Mouse (Mus musculus): Measurements from ENCODE around the gene Gm10337. TPM values are rescaled to one million over a fixed set of nuclear protein-coding genes. Genes with fewer than 3 reads are reported as not detected.
A peak's percentile ranks its signal among the peaks of the same experiment; 100 is the strongest.

Gene Gm10337
- total and polyA plus RNA-seq, 3 experiments = not detected

DNA sequence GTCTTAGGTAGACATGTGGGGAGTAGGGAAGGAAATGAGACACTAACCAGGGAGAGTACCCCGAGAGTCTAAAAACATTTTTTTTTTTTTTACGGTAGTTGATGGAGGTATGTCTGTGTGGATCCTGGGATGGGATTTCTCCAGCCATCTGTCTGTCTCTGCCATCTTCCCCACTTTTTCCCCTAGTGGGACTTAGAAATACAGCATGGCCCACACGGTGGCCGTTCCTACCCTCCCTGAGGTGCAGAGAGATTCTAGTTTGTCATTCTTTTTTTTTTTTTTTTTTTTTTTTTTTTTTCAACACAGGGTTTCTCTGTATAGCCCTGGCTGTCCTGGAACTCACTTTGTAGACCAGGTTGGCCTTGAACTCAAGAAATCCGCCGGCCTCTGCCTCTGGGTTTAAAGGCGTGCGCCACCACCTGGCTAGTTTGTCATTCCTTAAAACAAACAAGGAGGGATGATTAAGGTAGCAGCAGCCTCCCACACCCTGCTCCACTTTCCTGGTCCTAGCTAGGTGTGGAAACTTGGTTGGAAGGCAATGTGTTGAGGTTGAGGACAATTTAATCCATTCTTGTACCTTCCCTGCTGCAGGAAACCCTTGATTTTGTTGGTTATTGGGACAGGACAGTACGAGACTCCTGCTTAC is 42.0 kb upstream of the Gm10337 start:
- Histone ChIP-seq H3K4me1 (ENCODE audit: control insufficient read depth in 1 of 2, insufficient read depth in 2 of 2) (peaks cover 0 to 30% of the 10 kb centered on the region in 2 experiments; a peak in 3 of 4 replicates), H3K27me3 (replicated peaks) (no peaks in the 10 kb centered on the region), H3K9ac (ENCODE audit: insufficient read depth, low read depth) (peak overlapping the region; percentile 20; the same call in 1 of the 2 replicates), H3K9me3 (replicated peaks; ENCODE audit: low read length) (no peaks in the 10 kb centered on the region), H3K27ac (ENCODE audit: insufficient read depth, low read depth) (0 out of 2 replicates have a peak overlapping the region, but pooled peaks have one; percentile 3), H3K79me2 (replicated peaks; ENCODE audit: control insufficient read depth, extremely low read depth, insufficient read depth, poor library complexity, severe bottlenecking) (peaks cover 28% of the 10 kb centered on the region), H3K4me3 (replicated peaks in 1 of 3; ENCODE audit: low read depth in 2 of 3, low read length in 2 of 3, poor library complexity in 1 of 3) (peak overlapping the region; percentile 64 to 85 (median 83)), H3K4me2 (ENCODE audit: insufficient read depth, low read depth, poor library complexity, severe bottlenecking) (peak overlapping the region; percentile 90; the same call in 1 of the 2 replicates), H3K36me3 (replicated peaks in 1 of 2; ENCODE audit: control insufficient read depth in 1 of 2, insufficient read depth in 1 of 2, low read length in 1 of 2) (peaks cover 17 to 42% of the 10 kb centered on the region in 2 experiments)
- TF ChIP-seq KAT2A (IDR thresholded peaks at IDR 0.05; ENCODE audit: insufficient replicate concordance, low read length) (no peak), ZNF384 (IDR thresholded peaks at IDR 0.05; ENCODE audit: low read depth, low read length) (peak; percentile 83)
- in situ Hi-C loops (cut with MboI; ENCODE audit: low pct_ligation_motif_present, low pct_unique_long_range_greater_than_20kb, low sequenced_read_pairs) (no loop called here), dilution Hi-C loops (cut with MboI; ENCODE audit: extremely low pct_ligation_motif_present, extremely low pct_unique_long_range_greater_than_20kb, low sequenced_read_pairs) (no loop called here)
- no peak for DNase-seq (ENCODE audit: extremely low read depth)

DNA sequence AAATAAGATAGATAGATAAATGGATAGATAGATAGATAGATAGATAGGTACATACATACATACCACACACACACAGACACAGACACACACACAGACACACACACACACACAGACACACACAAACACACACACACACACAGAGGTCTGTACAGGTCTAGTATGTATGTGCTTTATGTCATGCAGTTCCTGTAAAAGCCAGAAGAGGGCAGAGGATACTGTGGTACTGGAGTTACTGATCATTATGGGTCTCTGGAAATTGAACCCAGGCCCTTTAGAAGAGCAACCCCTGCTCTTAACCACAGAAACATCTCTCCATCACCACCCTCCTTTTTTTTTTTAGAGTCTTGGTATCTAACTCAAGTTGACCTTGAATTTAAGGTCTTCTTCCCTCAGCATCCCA is 39.9 kb upstream of the Gm10337 start:
- Histone ChIP-seq H3K4me3 (replicated peaks in 1 of 3; ENCODE audit: low read depth in 2 of 3, low read length in 2 of 3, poor library complexity in 1 of 3) (no peak overlapping the region), H3K27ac (ENCODE audit: insufficient read depth, low read depth) (no peak overlapping the region), H3K9me3 (replicated peaks; ENCODE audit: low read length) (peaks cover 3% of the 10 kb centered on the region), H3K4me2 (ENCODE audit: insufficient read depth, low read depth, poor library complexity, severe bottlenecking) (no peak overlapping the region), H3K9ac (ENCODE audit: insufficient read depth, low read depth) (no peak overlapping the region), H3K36me3 (replicated peaks in 1 of 2; ENCODE audit: control insufficient read depth in 1 of 2, insufficient read depth in 1 of 2, low read length in 1 of 2) (peaks cover 17 to 57% of the 10 kb centered on the region in 2 experiments), H3K27me3 (replicated peaks) (no peaks in the 10 kb centered on the region), H3K4me1 (ENCODE audit: control insufficient read depth in 1 of 2, insufficient read depth in 2 of 2) (peaks cover 0 to 21% of the 10 kb centered on the region in 2 experiments; a peak in 3 of 4 replicates), H3K79me2 (replicated peaks; ENCODE audit: control insufficient read depth, extremely low read depth, insufficient read depth, poor library complexity, severe bottlenecking) (peaks cover 28% of the 10 kb centered on the region)
- in situ Hi-C loops (cut with MboI; ENCODE audit: low pct_ligation_motif_present, low pct_unique_long_range_greater_than_20kb, low sequenced_read_pairs) = no loop called here
- dilution Hi-C loops (cut with MboI; ENCODE audit: extremely low pct_ligation_motif_present, extremely low pct_unique_long_range_greater_than_20kb, low sequenced_read_pairs) = no loop called here
- TF ChIP-seq UBTF (IDR thresholded peaks at IDR 0.05; ENCODE audit: low read depth, low read length) (no peak), RAD21 (IDR thresholded peaks at IDR 0.05; ENCODE audit: low read depth, low read length) (peak; percentile 49), SMC3 (IDR thresholded peaks at IDR 0.05; ENCODE audit: low read depth, low read length) (peak; percentile 46), CTCF (conservative IDR thresholded peaks at IDR 0.05 in 1 of 2, IDR thresholded peaks at IDR 0.05 in 1 of 2; ENCODE audit: low read depth in 2 of 2, low read length in 2 of 2) (peak; percentile 29 to 60; a peak in 3 of 4 replicates), KAT2A (IDR thresholded peaks at IDR 0.05; ENCODE audit: insufficient replicate concordance, low read length) (no peak), IRF4 (IDR thresholded peaks at IDR 0.05; ENCODE audit: low read depth, low read length) (no peak), ELF1 (IDR thresholded peaks at IDR 0.05; ENCODE audit: low read depth, low read length) (no peak), PAX5 (IDR thresholded peaks at IDR 0.05; ENCODE audit: low read length) (no peak), NRF1 (IDR thresholded peaks at IDR 0.05; ENCODE audit: low read depth, low read length) (no peak)
- peak; percentile 65 for DNase-seq (ENCODE audit: extremely low read depth)

DNA sequence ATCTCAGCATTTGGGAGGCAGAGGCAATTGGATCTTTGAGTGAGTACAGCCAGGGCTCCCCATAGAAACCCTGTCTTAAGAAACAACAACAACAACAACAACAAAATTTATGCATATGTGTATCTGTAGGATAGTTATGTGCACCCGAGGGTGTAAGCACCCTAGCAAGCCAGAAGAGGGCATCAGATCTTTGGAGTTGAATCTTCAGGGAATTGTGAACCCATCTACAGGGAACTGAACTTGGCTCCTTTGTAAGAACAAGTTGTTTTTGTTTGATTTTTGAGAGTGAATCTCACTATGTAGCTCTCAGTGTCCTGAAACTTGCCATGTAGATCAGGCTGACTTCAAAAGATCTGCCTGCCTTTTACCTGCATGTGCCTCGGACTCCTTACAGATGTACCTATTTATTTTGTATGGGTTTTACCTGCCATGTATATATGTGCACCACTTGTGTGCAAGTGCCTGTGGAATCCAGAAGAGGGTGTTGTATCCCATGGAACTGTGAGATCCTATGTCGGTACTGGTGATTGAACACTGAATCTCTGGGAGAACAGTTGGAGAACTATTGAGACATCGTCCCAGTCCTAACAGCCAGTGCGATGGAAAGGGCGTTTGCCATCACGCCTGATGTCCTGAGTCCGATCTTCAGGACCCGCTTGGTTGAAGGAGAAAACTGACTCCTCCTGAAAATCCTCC is 34.7 kb upstream of the Gm10337 start:
- H3K4me2 ChIP-seq (ENCODE audit: insufficient read depth, low read depth, poor library complexity, severe bottlenecking) = no peak overlapping the region
- H3K79me2 ChIP-seq (replicated peaks; ENCODE audit: control insufficient read depth, extremely low read depth, insufficient read depth, poor library complexity, severe bottlenecking) = peaks cover 32% of the 10 kb centered on the region
- dilution Hi-C loops (cut with MboI; ENCODE audit: extremely low pct_ligation_motif_present, extremely low pct_unique_long_range_greater_than_20kb, low sequenced_read_pairs) = no loop called here
- no peaks in the 10 kb centered on the region for H3K27me3 ChIP-seq (replicated peaks)
- H3K4me3 ChIP-seq (replicated peaks in 1 of 3; ENCODE audit: low read depth in 2 of 3, low read length in 2 of 3, poor library complexity in 1 of 3) = no peak overlapping the region
- H3K27ac ChIP-seq (ENCODE audit: insufficient read depth, low read depth) = no peak overlapping the region
- H3K4me1 ChIP-seq (ENCODE audit: control insufficient read depth in 1 of 2, insufficient read depth in 2 of 2) = peaks cover 3 to 22% of the 10 kb centered on the region in 2 experiments
- peaks cover 9 to 58% of the 10 kb centered on the region in 2 experiments for H3K36me3 ChIP-seq (replicated peaks in 1 of 2; ENCODE audit: control insufficient read depth in 1 of 2, insufficient read depth in 1 of 2, low read length in 1 of 2)
- DNase-seq (ENCODE audit: extremely low read depth) = no peak
- H3K9me3 ChIP-seq (replicated peaks; ENCODE audit: low read length) = peaks cover 5% of the 10 kb centered on the region
- H3K9ac ChIP-seq (ENCODE audit: insufficient read depth, low read depth) = no peak overlapping the region
- no peak for TF ChIP-seq USF1 (IDR thresholded peaks at IDR 0.05; ENCODE audit: low read depth, low read length)
- TF ChIP-seq POLR2AphosphoS2 (IDR thresholded peaks at IDR 0.05; ENCODE audit: low read depth, low read length) = no peak
- no peak for TF ChIP-seq E2F4 (IDR thresholded peaks at IDR 0.05; ENCODE audit: insufficient replicate concordance, low read depth, low read length)
- TF ChIP-seq CHD1 (IDR thresholded peaks at IDR 0.05; ENCODE audit: low read depth, low read length) = no peak
- no peak for TF ChIP-seq RCOR1 (conservative IDR thresholded peaks at IDR 0.05; ENCODE audit: low read depth, low read length)
- TF ChIP-seq ZNF384 (IDR thresholded peaks at IDR 0.05; ENCODE audit: low read depth, low read length) = no peak
- no peak for TF ChIP-seq ZC3H11A (IDR thresholded peaks at IDR 0.05; ENCODE audit: low read depth, low read length)
- no peak for TF ChIP-seq CTCF (conservative IDR thresholded peaks at IDR 0.05 in 1 of 2, IDR thresholded peaks at IDR 0.05 in 1 of 2; ENCODE audit: low read depth in 2 of 2, low read length in 2 of 2)
- no peak for TF ChIP-seq PAX5 (IDR thresholded peaks at IDR 0.05; ENCODE audit: low read length)
- TF ChIP-seq GABPA (IDR thresholded peaks at IDR 0.05; ENCODE audit: insufficient replicate concordance, low read depth, low read length) = no peak
- TF ChIP-seq KAT2A (IDR thresholded peaks at IDR 0.05; ENCODE audit: insufficient replicate concordance, low read length) = no peak
- no peak for TF ChIP-seq POLR2A (IDR thresholded peaks at IDR 0.05; ENCODE audit: low read depth, low read length)
- in situ Hi-C loops (cut with MboI; ENCODE audit: low pct_ligation_motif_present, low pct_unique_long_range_greater_than_20kb, low sequenced_read_pairs) = loop anchor here (5.0 kb wide), 1 partner anchor 48 kb away; the partner anchor contains the start of genes Map3k12 and Tarbp2

Measured in CH12.LX (cell line).